Mouse (Mus musculus) monocyte, adult 2 months (primary cell): ENCODE measurements around the gene Lpin1.
A peak's percentile ranks its signal among the peaks of the same experiment; 100 is the strongest.

ENCODE experiments used
- DNase-seq, 2 experiments: peaks; one replicate each; pipeline ENCODE4 v3.0.0; 2022; ENCODE audit warnings: low spot score in 2 of 2, low read depth in 1 of 2

Gene Lpin1

GRCm38 (mm10) chr12:16619453-16619852 is 8.7 kb upstream of the Lpin1 start:
- DNase-seq, result no peak

- no peak for DNase-seq
Observed at GRCm38 (mm10) chr12:16618512-16619274, 7.9 kb upstream of the Lpin1 start.

GRCm38 (mm10) chr12:16615738-16616137 is 5.0 kb upstream of the Lpin1 start:
- DNase-seq, result no peak

- no peak for DNase-seq
Observed at GRCm38 (mm10) chr12:16614556-16614955, 3.8 kb upstream of the Lpin1 start.

- DNase-seq, result no peak
Observed at GRCm38 (mm10) chr12:16605624-16606023, 5.1 kb downstream of the Lpin1 start.

GRCm38 (mm10) chr12:16602271-16602670 is 8.5 kb downstream of the Lpin1 start:
- DNase-seq, result no peak

- DNase-seq, result no peak
Observed at GRCm38 (mm10) chr12:16600374-16600773, 10.4 kb downstream of the Lpin1 start.

- no peak for DNase-seq
Observed at GRCm38 (mm10) chr12:16599359-16599758, 11.4 kb downstream of the Lpin1 start.

GRCm38 (mm10) chr12:16593761-16594160 is 17.0 kb downstream of the Lpin1 start:
- no peak for DNase-seq

GRCm38 (mm10) chr12:16593014-16593413 is 17.8 kb downstream of the Lpin1 start:
- no peak for DNase-seq

GRCm38 (mm10) chr12:16592451-16592850 is 18.3 kb downstream of the Lpin1 start:
- DNase-seq, result no peak

GRCm38 (mm10) chr12:16591453-16592200 is 19.1 kb downstream of the Lpin1 start:
- DNase-seq, result peak; percentile 21 to 42

- DNase-seq, result no peak
Observed at GRCm38 (mm10) chr12:16589966-16590365, 20.8 kb downstream of the Lpin1 start.

GRCm38 (mm10) chr12:16589204-16589949 is 21.4 kb downstream of the Lpin1 start:
- peak; percentile 34 to 65 for DNase-seq

GRCm38 (mm10) chr12:16588396-16589042 is 22.2 kb downstream of the Lpin1 start:
- DNase-seq, result no peak

- no peak for DNase-seq
Observed at GRCm38 (mm10) chr12:16587767-16588166, 23.0 kb downstream of the Lpin1 start.

GRCm38 (mm10) chr12:16587111-16587510 is 23.7 kb downstream of the Lpin1 start:
- DNase-seq, result no peak

GRCm38 (mm10) chr12:16584964-16585363 is 25.8 kb downstream of the Lpin1 start:
- DNase-seq, result no peak

- peak; percentile 13 to 20 for DNase-seq
Observed at GRCm38 (mm10) chr12:16584035-16584682, 26.6 kb downstream of the Lpin1 start.

- DNase-seq, result no peak
Observed at GRCm38 (mm10) chr12:16583313-16583712, 27.5 kb downstream of the Lpin1 start.

GRCm38 (mm10) chr12:16580306-16580705 is 30.5 kb downstream of the Lpin1 start:
- no peak for DNase-seq
